Mouse (Mus musculus) bone marrow, adult 2 months (tissue): ENCODE results near the gene Ktn1.

ENCODE experiments used
- CTCF ChIP-seq: fragments of 200-500 bp; IDR thresholded peaks from 2 replicates; pipeline ENCODE4 v1.5.1; 2011; ENCODE audit warnings: low read length, control low read depth; ENCODE audit not compliant: control insufficient read depth, insufficient read depth
- POLR2A ChIP-seq: fragments of 200-500 bp; IDR thresholded peaks from 2 replicates; pipeline ENCODE4 v1.6.1; 2011; ENCODE audit warnings: low read depth, mild to moderate bottlenecking, control low read depth, low read length, borderline replicate concordance; ENCODE audit not compliant: control insufficient read depth

DNA sequence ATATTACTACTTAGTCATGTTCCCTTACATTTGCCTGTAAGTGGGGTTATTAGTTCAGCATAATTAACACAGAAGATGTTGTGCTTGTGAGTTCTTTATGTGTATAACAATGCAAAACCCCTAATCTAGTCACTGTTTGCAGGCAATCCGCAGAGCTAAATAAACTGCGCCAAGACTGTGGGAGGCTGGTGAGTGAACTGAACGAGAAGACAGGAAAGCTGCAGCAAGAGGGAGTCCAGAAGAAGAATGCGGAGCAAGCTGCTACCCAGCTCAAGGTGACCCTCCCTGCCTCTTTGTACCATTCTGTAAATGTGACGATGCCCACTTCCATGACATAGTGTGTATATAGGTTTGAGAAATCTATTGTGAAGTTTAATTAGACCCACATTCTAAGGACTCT is 36.3 kb downstream of the Ktn1 start:
- TF ChIP-seq CTCF (no peak), POLR2A (no peak)
